Mouse (Mus musculus): ENCODE measurements around the gene Zbed4. TPM values are rescaled to one million over a fixed set of nuclear protein-coding genes. Genes with fewer than 3 reads are reported as not detected.
"Not testable (repeated sequence)": the region's sequence is repeated elsewhere in the genome, so short reads cannot be mapped to it uniquely, and the experiment has no call there.

Zbed4 gene
- 13.4 and 13.5 TPM in 2 replicates for polyA plus RNA-seq (2014; fragmentation: Nextera tagmentation; extraction: Ambion mirVana)

- Histone ChIP-seq H3K36me3 (ENCODE audit: control insufficient read depth, insufficient read depth, low read length) (peaks cover 14% of the 10 kb centered on the region), H3K4me3 (ENCODE audit: control insufficient read depth in 1 of 2, insufficient read depth in 1 of 2, low read depth in 1 of 2, low read length in 2 of 2) (peak within 1 kb of the TSS; percentile 94), H3K27me3 (ENCODE audit: control insufficient read depth, insufficient read depth, low read length) (no peaks in the 10 kb centered on the region), H3K4me2 (ENCODE audit: low read length) (peak within 1 kb of the TSS; percentile 82), H3K9me3 (ENCODE audit: control insufficient read depth, low read length) (no peaks in the 10 kb centered on the region), H3K4me1 (ENCODE audit: control insufficient read depth in 2 of 2, insufficient read depth in 2 of 2, low read length in 2 of 2) (peaks cover 5 to 20% of the 10 kb centered on the region in 2 experiments), H3K27ac (replicated peaks in 1 of 2; ENCODE audit: control insufficient read depth in 1 of 2, insufficient read depth in 1 of 2, low read depth in 2 of 2, low read length in 2 of 2) (peak within 1 kb of the TSS; percentile 92 to 98), H3K9ac (ENCODE audit: low read length) (peak within 1 kb of the TSS; percentile 89)
- no peak; the same call in 1 of the 2 replicates for ATAC-seq (ENCODE audit: insufficient number of reproducible peaks, insufficient read depth, low FRiP score, low read depth)
- WGBS: under 1% methylated on average over 82 of the region's 119 CpGs
Observed at GRCm38 (mm10) chr15:88751564-88752402, at the start of gene Zbed4. TSS of gene Zbed4 (plus strand) at chr15:88751660.

DNA sequence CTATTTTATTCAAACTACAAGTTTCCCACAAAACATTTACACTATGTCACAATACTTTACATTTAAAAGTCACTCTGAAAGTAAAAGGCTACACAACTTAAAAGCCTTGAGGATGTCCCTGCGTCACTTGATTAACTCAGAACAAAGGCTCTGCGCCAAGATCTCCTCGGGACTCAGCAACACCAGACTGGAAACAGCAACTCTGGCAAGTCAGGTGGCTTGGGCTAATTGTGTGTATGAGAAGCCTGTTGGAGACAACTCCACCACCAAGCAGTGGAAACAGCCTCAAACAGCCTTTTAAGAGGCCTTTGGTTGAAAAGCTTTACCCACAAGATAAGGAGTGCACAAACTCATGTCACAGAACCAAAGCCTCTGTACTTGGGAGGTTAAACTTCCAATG lies 49.0 kb upstream of the Zbed4 start:
- no peak overlapping the region for H3K9ac ChIP-seq (ENCODE audit: low read length)
- ATAC-seq (ENCODE audit: insufficient number of reproducible peaks, insufficient read depth, low FRiP score, low read depth): no peak
- H3K4me3 ChIP-seq (ENCODE audit: control insufficient read depth in 1 of 2, insufficient read depth in 1 of 2, low read depth in 1 of 2, low read length in 2 of 2): no peak overlapping the region
- H3K4me2 ChIP-seq (ENCODE audit: low read length): no peak overlapping the region
- no peaks in the 10 kb centered on the region for H3K9me3 ChIP-seq (ENCODE audit: control insufficient read depth, low read length)
- H3K27ac ChIP-seq (replicated peaks in 1 of 2; ENCODE audit: control insufficient read depth in 1 of 2, insufficient read depth in 1 of 2, low read depth in 2 of 2, low read length in 2 of 2): no peak overlapping the region
- H3K27me3 ChIP-seq (ENCODE audit: control insufficient read depth, insufficient read depth, low read length): no peaks in the 10 kb centered on the region
- WGBS: 65% methylated on average over 3 of the region's 3 CpGs
- peaks cover 99% of the 10 kb centered on the region for H3K36me3 ChIP-seq (ENCODE audit: control insufficient read depth, insufficient read depth, low read length)
- H3K4me1 ChIP-seq (ENCODE audit: control insufficient read depth in 2 of 2, insufficient read depth in 2 of 2, low read length in 2 of 2): no peaks in the 10 kb centered on the region

DNA sequence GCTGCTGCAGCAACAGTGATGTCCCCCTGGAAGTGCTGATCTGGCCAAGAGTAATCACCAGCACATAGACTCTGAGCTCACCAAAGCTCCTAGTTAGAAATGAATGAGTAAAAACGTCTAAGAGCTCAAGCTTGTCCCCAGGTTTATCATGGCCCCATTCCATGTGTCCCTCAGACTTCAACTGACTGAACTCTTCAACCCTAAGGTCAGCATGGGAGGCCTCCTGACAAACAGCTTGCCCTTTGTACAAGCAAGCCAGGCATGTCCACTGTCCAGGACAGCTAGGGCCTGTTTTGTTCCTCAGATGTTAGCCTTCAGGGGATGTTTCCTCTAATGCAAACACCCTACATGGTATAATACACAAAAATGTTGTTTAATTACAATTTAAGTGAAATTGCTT lies 47.2 kb upstream of the Zbed4 start:
- H3K27me3 ChIP-seq (ENCODE audit: control insufficient read depth, insufficient read depth, low read length): no peaks in the 10 kb centered on the region
- 45% methylated on average over 1 of the region's 1 CpGs for WGBS
- H3K4me3 ChIP-seq (ENCODE audit: control insufficient read depth in 1 of 2, insufficient read depth in 1 of 2, low read depth in 1 of 2, low read length in 2 of 2): no peak overlapping the region
- H3K4me1 ChIP-seq (ENCODE audit: control insufficient read depth in 2 of 2, insufficient read depth in 2 of 2, low read length in 2 of 2): no peaks in the 10 kb centered on the region
- H3K9ac ChIP-seq (ENCODE audit: low read length): no peak overlapping the region
- H3K36me3 ChIP-seq (ENCODE audit: control insufficient read depth, insufficient read depth, low read length): peaks cover 99% of the 10 kb centered on the region
- no peak for ATAC-seq (ENCODE audit: insufficient number of reproducible peaks, insufficient read depth, low FRiP score, low read depth)
- no peak overlapping the region for H3K4me2 ChIP-seq (ENCODE audit: low read length)
- no peaks in the 10 kb centered on the region for H3K9me3 ChIP-seq (ENCODE audit: control insufficient read depth, low read length)
- H3K27ac ChIP-seq (replicated peaks in 1 of 2; ENCODE audit: control insufficient read depth in 1 of 2, insufficient read depth in 1 of 2, low read depth in 2 of 2, low read length in 2 of 2): no peak overlapping the region

GRCm38 (mm10) chr15:88706320-88706719 lies 45.1 kb upstream of the Zbed4 start:
- Histone ChIP-seq H3K9me3 (ENCODE audit: control insufficient read depth, low read length) (no peaks in the 10 kb centered on the region), H3K4me1 (ENCODE audit: control insufficient read depth in 2 of 2, insufficient read depth in 2 of 2, low read length in 2 of 2) (no peaks in the 10 kb centered on the region)
- no peak for ATAC-seq (ENCODE audit: insufficient number of reproducible peaks, insufficient read depth, low FRiP score, low read depth)

GRCm38 (mm10) chr15:88706987-88707386 lies 44.5 kb upstream of the Zbed4 start:
- H3K4me2 ChIP-seq (ENCODE audit: low read length); H3K27ac ChIP-seq (replicated peaks in 1 of 2; ENCODE audit: control insufficient read depth in 1 of 2, insufficient read depth in 1 of 2, low read depth in 2 of 2, low read length in 2 of 2); ATAC-seq (ENCODE audit: insufficient number of reproducible peaks, insufficient read depth, low FRiP score, low read depth); H3K9ac ChIP-seq (ENCODE audit: low read length); H3K27me3 ChIP-seq (ENCODE audit: control insufficient read depth, insufficient read depth, low read length); H3K4me3 ChIP-seq (ENCODE audit: control insufficient read depth in 1 of 2, insufficient read depth in 1 of 2, low read depth in 1 of 2, low read length in 2 of 2); H3K9me3 ChIP-seq (ENCODE audit: control insufficient read depth, low read length); H3K4me1 ChIP-seq (ENCODE audit: control insufficient read depth in 2 of 2, insufficient read depth in 2 of 2, low read length in 2 of 2): not testable (repeated sequence)
- 82% methylated on average over 13 of the region's 13 CpGs for whole genome bisulfite sequencing
- peaks cover 99% of the 10 kb centered on the region for H3K36me3 ChIP-seq (ENCODE audit: control insufficient read depth, insufficient read depth, low read length)

More at GRCm38 (mm10) chr15:88706320-88706719, 45.1 kb upstream of the Zbed4 start:
- H3K4me2 ChIP-seq (ENCODE audit: low read length): no peak overlapping the region
- H3K4me3 ChIP-seq (ENCODE audit: control insufficient read depth in 1 of 2, insufficient read depth in 1 of 2, low read depth in 1 of 2, low read length in 2 of 2): no peak overlapping the region
- no peak overlapping the region for H3K27ac ChIP-seq (replicated peaks in 1 of 2; ENCODE audit: control insufficient read depth in 1 of 2, insufficient read depth in 1 of 2, low read depth in 2 of 2, low read length in 2 of 2)
- H3K27me3 ChIP-seq (ENCODE audit: control insufficient read depth, insufficient read depth, low read length): no peaks in the 10 kb centered on the region
- peaks cover 99% of the 10 kb centered on the region for H3K36me3 ChIP-seq (ENCODE audit: control insufficient read depth, insufficient read depth, low read length)
- 87% methylated on average over 6 of the region's 6 CpGs for WGBS
- H3K9ac ChIP-seq (ENCODE audit: low read length): no peak overlapping the region

GRCm38 (mm10) chr15:88708204-88708603 lies 43.3 kb upstream of the Zbed4 start:
- no peak for ATAC-seq (ENCODE audit: insufficient number of reproducible peaks, insufficient read depth, low FRiP score, low read depth)
- H3K4me1 ChIP-seq (ENCODE audit: control insufficient read depth in 2 of 2, insufficient read depth in 2 of 2, low read length in 2 of 2): no peaks in the 10 kb centered on the region
- H3K27me3 ChIP-seq (ENCODE audit: control insufficient read depth, insufficient read depth, low read length): no peaks in the 10 kb centered on the region
- H3K4me2 ChIP-seq (ENCODE audit: low read length): no peak overlapping the region
- H3K9me3 ChIP-seq (ENCODE audit: control insufficient read depth, low read length): no peaks in the 10 kb centered on the region
- H3K4me3 ChIP-seq (ENCODE audit: control insufficient read depth in 1 of 2, insufficient read depth in 1 of 2, low read depth in 1 of 2, low read length in 2 of 2): no peak overlapping the region
- no peak overlapping the region for H3K9ac ChIP-seq (ENCODE audit: low read length)
- WGBS: 88% methylated on average over 5 of the region's 5 CpGs
- H3K27ac ChIP-seq (replicated peaks in 1 of 2; ENCODE audit: control insufficient read depth in 1 of 2, insufficient read depth in 1 of 2, low read depth in 2 of 2, low read length in 2 of 2): no peak overlapping the region
- peaks cover 100% of the 10 kb centered on the region for H3K36me3 ChIP-seq (ENCODE audit: control insufficient read depth, insufficient read depth, low read length)

DNA sequence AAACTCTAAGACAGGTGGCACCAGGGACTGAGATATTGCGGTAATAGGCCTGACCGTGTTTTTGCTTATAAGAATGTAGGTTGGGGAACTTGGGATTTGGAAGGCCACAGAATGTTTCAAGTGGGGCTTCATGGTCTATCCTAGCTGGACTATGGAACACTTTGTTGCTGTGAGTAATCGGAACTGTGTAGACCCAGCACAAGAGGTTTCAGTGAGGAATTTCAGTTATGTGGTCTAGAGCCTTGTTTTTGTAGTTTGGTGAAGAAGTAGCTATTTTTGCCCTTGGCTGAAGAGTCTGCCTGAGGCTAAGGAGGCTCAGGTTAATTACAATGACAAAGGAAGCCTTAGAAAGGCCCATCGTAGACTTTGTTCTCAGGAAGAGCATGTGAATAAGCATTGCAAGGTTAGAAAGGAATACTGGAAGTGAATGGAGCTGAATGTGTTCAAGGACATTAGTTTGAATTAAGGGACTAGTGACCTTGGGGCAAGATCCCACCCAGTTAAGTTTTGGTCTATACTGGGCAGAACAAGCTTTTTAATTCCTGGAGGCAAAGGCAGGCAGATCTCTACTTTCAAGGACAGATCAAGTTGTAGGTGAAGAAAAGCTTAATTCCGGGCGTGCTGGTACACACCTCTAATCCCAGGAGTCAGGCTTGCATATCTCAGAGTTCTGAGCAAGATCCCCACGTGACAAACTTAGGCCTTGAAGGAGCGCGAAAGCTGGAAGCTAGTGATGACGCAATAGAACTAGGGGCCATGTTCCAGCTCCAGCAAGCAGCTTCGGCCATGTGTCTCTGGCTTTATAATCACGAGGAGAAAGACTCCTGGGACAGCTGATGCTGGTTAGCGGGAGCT lies 42.6 kb upstream of the Zbed4 start:
- Histone ChIP-seq H3K4me2 (ENCODE audit: low read length) (no peak overlapping the region), H3K36me3 (ENCODE audit: control insufficient read depth, insufficient read depth, low read length) (peaks cover 100% of the 10 kb centered on the region), H3K27me3 (ENCODE audit: control insufficient read depth, insufficient read depth, low read length) (no peaks in the 10 kb centered on the region), H3K9ac (ENCODE audit: low read length) (no peak overlapping the region), H3K4me1 (ENCODE audit: control insufficient read depth in 2 of 2, insufficient read depth in 2 of 2, low read length in 2 of 2) (no peaks in the 10 kb centered on the region), H3K9me3 (ENCODE audit: control insufficient read depth, low read length) (no peaks in the 10 kb centered on the region), H3K27ac (replicated peaks in 1 of 2; ENCODE audit: control insufficient read depth in 1 of 2, insufficient read depth in 1 of 2, low read depth in 2 of 2, low read length in 2 of 2) (no peak overlapping the region), H3K4me3 (ENCODE audit: control insufficient read depth in 1 of 2, insufficient read depth in 1 of 2, low read depth in 1 of 2, low read length in 2 of 2) (no peak overlapping the region)
- WGBS: 81% methylated on average over 13 of the region's 13 CpGs
- no peak for ATAC-seq (ENCODE audit: insufficient number of reproducible peaks, insufficient read depth, low FRiP score, low read depth)
